Mouse (Mus musculus) intestine, embryonic 15.5 days (tissue): ENCODE measurements around the gene Yy1. TPM values are rescaled to one million over a fixed set of nuclear protein-coding genes. Genes with fewer than 3 reads are reported as not detected.
A peak's percentile ranks its signal among the peaks of the same experiment; 100 is the strongest.
"Not testable (repeated sequence)": the region's sequence is repeated elsewhere in the genome, so short reads cannot be mapped to it uniquely, and the experiment has no call there.

Experiments used
- ATAC-seq: fragments of 200-750 bp; cut with Nextera tagmentation; 2 replicates; pipeline ENCODE4 v1.8.0; 2017; ENCODE audit warnings: moderate TSS enrichment, moderate library complexity
- H3K27ac ChIP-seq: fragments of 300-500 bp; sonication (generic); 2 replicates; pipeline ENCODE4 v1.5.1; 2015; ENCODE audit warnings: mild to moderate bottlenecking, inconsistent platforms
- H3K27me3 ChIP-seq: fragments of 300-500 bp; sonication (generic); replicated peaks from 2 replicates; pipeline ENCODE4 v1.6.1; 2015; ENCODE audit warnings: inconsistent platforms
- H3K36me3 ChIP-seq: fragments of 300-500 bp; sonication (generic); 2 replicates; pipeline ENCODE4 v1.6.1; 2015; ENCODE audit warnings: inconsistent platforms
- H3K4me1 ChIP-seq: fragments of 300-500 bp; sonication (generic); replicated peaks from 2 replicates; pipeline ENCODE4 v1.6.1; 2015; ENCODE audit warnings: inconsistent platforms
- H3K4me2 ChIP-seq: fragments of 300-500 bp; sonication (generic); replicated peaks from 2 replicates; pipeline ENCODE4 v1.6.1; 2015; ENCODE audit warnings: mild to moderate bottlenecking, inconsistent platforms
- H3K4me3 ChIP-seq: fragments of 300-500 bp; sonication (generic); replicated peaks from 2 replicates; pipeline ENCODE4 v1.5.1; 2015; ENCODE audit warnings: inconsistent platforms
- H3K9ac ChIP-seq: fragments of 300-500 bp; sonication (generic); 2 replicates; pipeline ENCODE4 v1.6.1; 2015; ENCODE audit warnings: inconsistent platforms
- H3K9me3 ChIP-seq: fragments of 300-500 bp; sonication (generic); 2 replicates; pipeline ENCODE4 v1.6.1; 2016; ENCODE audit warnings: inconsistent platforms
- WGBS: fragments of 180-500 bp; shearing (Covaris S2); methylation state at CpG from one replicate; pipeline ENCODE4 v1.1.7; 2015; 5-methylcytosine and 5-hydroxymethylcytosine counted together
- polyA plus RNA-seq: library from polyadenylated mRNA; unstranded; fragments of >200 nt; fragmentation: Nextera tagmentation; extraction: Ambion mirVana; gene quantifications from 2 replicates; pipeline ENCODE4 v1.2.1, GENCODE M21; 2015

The Yy1 gene
- polyA plus RNA-seq, 1 experiment from 2014 or later, result 15.7 TPM

DNA sequence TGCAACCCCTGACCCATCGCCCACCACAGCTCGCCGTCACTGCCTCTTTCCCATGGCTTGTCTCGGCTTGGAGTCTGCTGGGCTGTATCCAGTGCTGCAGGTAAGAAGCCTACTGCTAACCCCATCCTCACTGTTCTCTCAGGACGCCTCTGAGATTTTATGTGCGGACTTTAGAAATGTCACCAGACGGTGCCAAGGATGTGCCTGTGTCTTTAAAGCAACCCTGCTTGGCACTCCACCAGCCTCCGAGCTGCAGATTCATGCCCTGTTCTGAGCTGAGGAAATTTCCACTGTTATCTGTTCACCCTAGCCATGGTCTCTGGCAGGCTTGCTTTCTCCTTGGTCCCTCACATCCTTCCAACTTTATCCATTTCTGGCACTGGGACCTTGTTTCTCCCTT is 40.1 kb downstream of the Yy1 start:
- Histone ChIP-seq H3K4me3 (no peak overlapping the region), H3K4me2 (no peak overlapping the region), H3K9ac (no peak overlapping the region), H3K27ac (no peak overlapping the region), H3K27me3 (no peaks in the 10 kb centered on the region), H3K36me3 (no peaks in the 10 kb centered on the region), H3K4me1 (peaks cover 29% of the 10 kb centered on the region), H3K9me3 (no peaks in the 10 kb centered on the region)
- ATAC-seq, result no peak
- WGBS, result 89% methylated on average over 8 of the region's 8 CpGs

DNA sequence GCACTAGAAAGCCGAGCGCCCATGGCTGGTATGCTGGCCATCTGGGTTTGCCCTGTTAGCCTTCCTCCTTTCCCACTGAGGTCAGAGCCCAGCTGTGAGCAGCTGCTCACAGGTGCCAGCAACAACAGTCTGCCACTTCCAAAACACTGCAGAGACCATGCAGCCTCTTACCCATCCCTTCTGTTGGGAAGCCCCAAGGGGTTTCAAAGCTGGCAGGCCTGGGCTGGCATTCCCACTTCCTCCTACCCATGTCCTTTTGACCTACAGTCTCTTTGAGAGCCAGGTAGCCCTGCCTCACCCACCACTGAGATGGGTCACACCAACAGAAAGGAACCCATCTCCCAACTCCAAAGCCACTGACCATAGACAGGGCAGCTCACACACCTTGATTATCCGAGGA is 40.6 kb downstream of the Yy1 start:
- ATAC-seq, result no peak
- Histone ChIP-seq H3K4me3 (no peak overlapping the region), H3K36me3 (no peaks in the 10 kb centered on the region), H3K4me1 (peaks cover 33% of the 10 kb centered on the region), H3K9me3 (no peaks in the 10 kb centered on the region), H3K4me2 (no peak overlapping the region), H3K27me3 (no peaks in the 10 kb centered on the region), H3K27ac (no peak overlapping the region), H3K9ac (no peak overlapping the region)
- WGBS, result 83% methylated on average over 3 of the region's 3 CpGs

DNA sequence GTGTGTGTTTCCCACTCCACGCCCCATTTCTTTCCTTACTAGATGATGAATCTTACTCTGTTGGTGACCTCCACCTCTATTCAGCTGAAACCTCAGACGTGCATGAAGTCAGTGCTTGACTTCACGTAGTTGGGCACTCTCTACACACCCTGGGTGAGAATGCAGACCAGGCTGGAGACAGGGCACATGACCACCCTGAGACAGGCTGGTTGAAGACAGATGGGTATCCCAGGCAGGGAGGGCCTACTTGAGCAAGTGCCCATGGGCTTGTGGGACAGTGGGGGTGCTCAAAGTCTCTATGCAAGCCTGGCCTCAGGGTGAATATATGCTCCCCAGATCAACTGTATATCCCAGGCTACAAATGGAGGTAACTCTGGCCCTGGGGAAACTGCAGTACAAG is 41.6 kb downstream of the Yy1 start:
- no peaks in the 10 kb centered on the region for H3K9me3 ChIP-seq

DNA sequence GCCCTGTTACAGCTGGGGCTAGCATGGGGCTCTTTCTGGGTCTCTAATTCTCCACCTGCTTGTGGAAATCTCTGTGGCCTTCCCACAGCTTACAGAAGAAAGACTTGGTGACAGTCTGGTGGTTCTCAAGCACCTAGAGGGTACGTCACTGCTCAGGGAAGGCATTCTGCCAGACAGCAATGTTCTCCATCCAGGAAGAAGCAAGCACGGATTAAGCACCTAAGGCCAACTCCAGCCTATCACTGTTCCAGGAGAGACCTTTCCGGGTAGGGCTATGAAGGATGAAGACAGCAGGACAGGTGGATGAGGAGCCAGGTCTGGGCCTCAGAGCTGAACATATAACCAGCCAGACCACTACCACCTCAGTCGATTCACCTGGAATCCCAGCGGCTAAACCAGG is 42.0 kb downstream of the Yy1 start:
- WGBS, result 32% methylated on average over 5 of the region's 5 CpGs
- Histone ChIP-seq H3K4me3 (peak overlapping the region; percentile 76), H3K36me3 (no peaks in the 10 kb centered on the region), H3K4me2 (peak overlapping the region; percentile 95), H3K27me3 (no peaks in the 10 kb centered on the region), H3K9me3 (no peaks in the 10 kb centered on the region), H3K4me1 (peaks cover 33% of the 10 kb centered on the region), H3K27ac (no peak overlapping the region), H3K9ac (peak overlapping the region; percentile 66)
- no peak for ATAC-seq

More for the DNA sequence above, 41.6 kb downstream of the Yy1 start:
- Histone ChIP-seq H3K4me1 (peaks cover 33% of the 10 kb centered on the region), H3K9ac (no peak overlapping the region), H3K4me3 (no peak overlapping the region), H3K27me3 (no peaks in the 10 kb centered on the region), H3K4me2 (peak overlapping the region; percentile 95), H3K27ac (no peak overlapping the region), H3K36me3 (no peaks in the 10 kb centered on the region)
- ATAC-seq, result no peak
- 79% methylated on average over 3 of the region's 3 CpGs for WGBS

DNA sequence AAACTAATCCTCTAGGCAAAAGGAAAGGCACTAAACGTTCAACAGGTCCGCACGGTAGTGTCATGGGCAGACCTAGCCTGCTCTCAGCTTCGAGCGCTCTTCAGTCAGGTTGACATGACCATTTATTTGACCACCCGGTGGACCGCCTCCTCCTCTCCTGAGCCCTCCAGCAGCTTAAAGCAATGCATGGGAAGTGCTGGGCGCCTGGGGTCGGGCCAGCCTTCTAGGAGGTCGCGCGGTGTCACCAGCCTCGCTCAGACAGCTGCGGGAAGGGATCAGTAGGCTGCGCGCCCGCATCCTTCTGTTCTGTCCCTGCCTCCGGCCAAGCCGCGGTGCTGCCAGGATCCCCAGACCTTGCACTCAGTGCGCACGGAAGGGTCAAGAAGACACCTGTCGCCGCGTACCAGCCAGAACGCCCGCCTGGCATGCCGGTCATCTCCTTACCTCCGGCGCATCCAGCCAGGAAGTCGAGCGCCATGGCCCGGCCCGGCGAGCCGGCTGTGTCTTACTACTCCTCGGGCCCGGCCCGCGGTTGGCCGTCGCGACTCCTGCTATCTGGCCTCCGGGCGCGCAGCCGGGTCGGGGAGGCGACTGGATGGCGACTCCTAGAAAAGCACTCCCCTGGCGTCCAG is 42.6 kb downstream of the Yy1 start:
- Histone ChIP-seq H3K4me1 (peaks cover 33% of the 10 kb centered on the region), H3K4me3 (peak overlapping the region; percentile 76), H3K4me2 (peak overlapping the region; percentile 95), H3K9me3 (no peaks in the 10 kb centered on the region), H3K9ac (peak overlapping the region; percentile 66), H3K27ac (no peak overlapping the region), H3K36me3 (no peaks in the 10 kb centered on the region), H3K27me3 (no peaks in the 10 kb centered on the region)
- no peak for ATAC-seq
- WGBS, result 2% methylated on average over 51 of the region's 51 CpGs

DNA sequence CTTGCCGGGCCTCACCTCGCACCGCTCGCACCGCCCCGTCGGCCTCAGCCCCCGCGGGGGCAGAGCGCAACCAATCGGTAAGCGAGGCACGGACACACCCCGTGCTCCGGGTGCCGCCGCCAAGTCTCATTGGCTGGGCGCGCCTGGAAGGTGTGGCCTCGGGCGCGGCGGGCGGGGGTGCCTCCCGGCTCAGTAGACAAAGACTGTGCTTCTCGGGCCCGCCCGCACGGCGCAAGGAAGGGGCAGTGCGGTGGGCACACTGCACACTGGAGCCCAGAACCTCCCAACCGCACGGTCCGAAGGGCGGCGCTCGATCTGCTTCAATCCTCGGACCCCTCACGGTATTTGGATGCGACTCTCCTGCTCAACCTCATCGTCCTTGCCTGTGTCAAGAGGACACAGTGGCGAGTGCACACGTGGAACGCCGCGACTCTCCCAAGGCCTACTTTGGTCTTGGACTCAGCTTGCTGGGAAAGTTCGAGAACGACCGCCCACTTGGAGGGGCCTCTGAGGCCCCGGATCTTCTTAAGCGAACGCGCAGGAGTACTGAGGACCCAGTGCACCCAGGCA is 43.2 kb downstream of the Yy1 start, which contains the start of the genes Slc25a29 and Slc25a47:
Slc25a29 (minus strand) TSS at position 44 of the 570 bp plus-strand sequence.
Slc25a47 (plus strand) TSS at position 207 of the 570 bp plus-strand sequence.
- under 1% methylated on average over 52 of the region's 53 CpGs for whole genome bisulfite sequencing
- Histone ChIP-seq H3K4me1 (peaks cover 33% of the 10 kb centered on the region), H3K27me3 (no peaks in the 10 kb centered on the region)

DNA sequence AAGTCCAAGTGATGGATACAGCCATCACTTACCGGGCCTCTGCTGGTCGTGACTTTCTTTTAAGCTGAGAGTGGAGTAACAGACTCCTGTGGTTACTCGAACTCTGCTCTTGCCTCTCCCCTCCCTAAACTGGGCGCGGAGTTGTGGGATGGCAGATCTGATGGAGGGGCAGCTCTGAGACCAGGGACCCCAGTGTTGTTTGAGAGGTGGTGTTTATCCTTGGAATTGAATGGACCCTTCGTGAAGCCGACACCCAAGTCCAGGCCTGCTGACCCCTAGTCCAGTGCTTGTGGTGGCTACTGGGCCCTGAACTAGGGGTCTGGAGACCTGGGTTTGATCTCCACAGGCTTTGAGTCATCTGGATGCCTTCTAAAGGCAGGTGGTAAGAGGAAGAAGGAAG is 43.9 kb downstream of the Yy1 start:
- H3K9me3 ChIP-seq, result no peaks in the 10 kb centered on the region
- 34% methylated on average over 7 of the region's 7 CpGs for WGBS
- peaks cover 7% of the 10 kb centered on the region for H3K36me3 ChIP-seq
- no peak for ATAC-seq
- peak overlapping the region; percentile 76 for H3K4me3 ChIP-seq
- peak overlapping the region; percentile 91; the same call in 1 of the 2 replicates for H3K27ac ChIP-seq
- H3K4me2 ChIP-seq, result peak overlapping the region; percentile 95
- peak overlapping the region; percentile 80 for H3K9ac ChIP-seq
- H3K4me1 ChIP-seq, result peaks cover 33% of the 10 kb centered on the region
- H3K27me3 ChIP-seq, result no peaks in the 10 kb centered on the region

More for the DNA sequence above, 43.2 kb downstream of the Yy1 start, which contains the start of the genes Slc25a29 and Slc25a47:
- peaks cover under 1% of the 10 kb centered on the region; the same call in 1 of the 2 replicates for H3K36me3 ChIP-seq
- peak within 1 kb of the TSS; percentile 76 for H3K4me3 ChIP-seq
- H3K4me2 ChIP-seq, result peak within 1 kb of the TSS; percentile 95
- H3K9me3 ChIP-seq, result no peaks in the 10 kb centered on the region
- peak; percentile 99 for ATAC-seq
- H3K27ac ChIP-seq, result peak within 1 kb of the TSS; percentile 91
- H3K9ac ChIP-seq, result peak within 1 kb of the TSS; percentile 80

DNA sequence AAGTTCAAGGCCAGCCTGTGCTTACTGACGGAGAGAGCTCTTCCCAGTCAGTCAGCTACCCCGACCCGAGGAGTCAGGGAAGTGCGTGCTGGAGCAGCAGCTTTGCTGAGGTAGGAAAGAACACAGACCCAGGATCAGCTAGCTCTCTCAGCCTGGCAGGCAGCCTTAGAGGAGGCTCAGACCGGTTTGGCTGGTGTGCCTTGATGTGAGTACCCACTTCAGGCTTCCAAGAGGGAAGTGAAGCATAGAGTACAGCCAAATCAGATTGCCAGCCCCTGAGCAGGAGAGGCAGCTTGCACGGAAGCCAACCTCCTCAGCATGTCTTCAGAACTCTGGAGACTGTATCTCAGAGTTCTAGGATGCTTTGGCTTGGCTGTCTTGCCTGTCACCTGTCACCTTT is 48.4 kb downstream of the Yy1 start:
- peaks cover 28% of the 10 kb centered on the region for H3K36me3 ChIP-seq
- WGBS, result 82% methylated on average over 6 of the region's 6 CpGs
- H3K4me1 ChIP-seq, result peaks cover 17% of the 10 kb centered on the region
- no peak overlapping the region for H3K4me3 ChIP-seq
- no peaks in the 10 kb centered on the region for H3K27me3 ChIP-seq
- no peak overlapping the region for H3K4me2 ChIP-seq
- H3K9me3 ChIP-seq, result no peaks in the 10 kb centered on the region
- no peak overlapping the region for H3K9ac ChIP-seq
- no peak overlapping the region for H3K27ac ChIP-seq
- no peak for ATAC-seq

DNA sequence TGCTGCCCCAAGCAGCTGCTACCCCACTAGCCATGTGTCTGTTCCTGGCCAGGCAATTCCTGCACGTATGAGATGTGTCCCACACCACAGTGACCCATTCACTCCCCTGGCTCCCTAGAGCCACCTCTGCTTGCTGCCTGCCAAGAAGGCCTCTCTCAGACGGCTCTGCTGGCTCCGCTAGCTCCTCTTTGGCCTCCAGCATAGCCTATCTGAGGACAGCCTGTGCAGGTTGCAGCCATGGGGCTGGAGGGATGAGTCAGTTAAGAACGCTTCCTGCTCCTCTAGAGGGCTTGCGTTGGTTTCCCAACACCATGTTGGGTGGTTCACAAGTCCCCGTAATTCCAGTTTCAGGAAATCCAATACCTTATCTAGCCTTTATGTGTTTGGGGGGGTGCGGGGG is 49.9 kb downstream of the Yy1 start:
- no peak overlapping the region for H3K4me2 ChIP-seq
- peaks cover 28% of the 10 kb centered on the region for H3K36me3 ChIP-seq
- H3K4me1 ChIP-seq, result peaks cover 6% of the 10 kb centered on the region
- no peaks in the 10 kb centered on the region for H3K27me3 ChIP-seq
- no peak overlapping the region for H3K4me3 ChIP-seq
- no peak overlapping the region for H3K9ac ChIP-seq
- H3K27ac ChIP-seq, result no peak overlapping the region
- no peaks in the 10 kb centered on the region for H3K9me3 ChIP-seq
- 87% methylated on average over 7 of the region's 7 CpGs for WGBS
- no peak for ATAC-seq

DNA sequence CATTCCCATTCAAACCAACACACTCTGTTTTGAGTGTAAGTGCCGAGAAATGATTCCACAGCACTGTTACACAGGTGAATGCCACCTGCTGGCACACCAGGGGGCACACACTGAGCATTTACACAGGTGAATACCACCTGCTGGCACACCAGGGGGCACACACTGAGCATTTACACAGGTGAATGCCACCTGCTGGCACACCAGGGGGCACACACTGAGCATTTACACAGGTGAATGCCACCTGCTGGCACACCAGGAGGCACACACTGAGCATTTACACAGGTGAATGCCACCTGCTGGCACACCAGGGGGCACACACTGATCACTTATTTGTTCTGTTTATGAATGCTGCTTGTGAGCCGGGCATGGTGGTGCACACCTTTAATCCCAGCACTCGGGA is 55.3 kb downstream of the Yy1 start:
- not testable (repeated sequence) for H3K27me3 ChIP-seq, H3K9ac ChIP-seq, H3K4me2 ChIP-seq, H3K4me1 ChIP-seq, ATAC-seq, H3K4me3 ChIP-seq, H3K27ac ChIP-seq, H3K9me3 ChIP-seq
- peaks cover 11% of the 10 kb centered on the region; the same call in 1 of the 2 replicates for H3K36me3 ChIP-seq
- 94% methylated on average over 3 of the region's 3 CpGs for WGBS

DNA sequence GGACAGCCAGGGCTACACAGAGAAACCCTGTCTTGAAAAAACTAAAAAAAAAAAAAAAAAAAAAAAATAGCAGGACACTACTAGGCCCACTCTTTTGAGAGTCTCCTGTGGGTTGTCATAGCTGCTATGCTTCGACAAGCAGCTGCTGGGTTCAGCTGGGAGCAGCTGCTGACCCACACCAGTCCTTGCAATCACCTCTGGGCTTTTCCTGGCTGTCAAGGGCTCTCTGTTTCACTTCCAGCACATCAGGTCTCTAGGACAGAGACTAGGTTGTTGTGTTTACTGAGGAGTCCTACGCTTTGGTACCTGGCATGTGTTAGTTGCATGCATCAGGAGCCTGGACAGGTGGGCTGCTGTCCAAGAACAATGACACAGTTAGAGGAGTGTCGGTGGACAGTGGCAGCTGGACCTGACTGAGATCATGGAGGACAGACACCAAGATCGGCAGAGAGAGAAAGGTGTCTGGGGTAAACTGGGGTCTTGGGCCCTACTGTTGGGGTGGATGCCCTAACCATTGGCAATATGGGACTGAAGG is 56.8 kb downstream of the Yy1 start:
- H3K9me3 ChIP-seq, result no peaks in the 10 kb centered on the region
- H3K27me3 ChIP-seq, result no peaks in the 10 kb centered on the region
- H3K27ac ChIP-seq, result no peak overlapping the region
- ATAC-seq, result no peak
- 0 out of 2 replicates have a peak, but pooled peaks cover 5% of the 10 kb centered on the region for H3K36me3 ChIP-seq
- H3K4me3 ChIP-seq, result no peak overlapping the region
- H3K4me1 ChIP-seq, result no peaks in the 10 kb centered on the region
- 67% methylated on average over 4 of the region's 4 CpGs for WGBS
- H3K4me2 ChIP-seq, result no peak overlapping the region
- no peak overlapping the region for H3K9ac ChIP-seq

DNA sequence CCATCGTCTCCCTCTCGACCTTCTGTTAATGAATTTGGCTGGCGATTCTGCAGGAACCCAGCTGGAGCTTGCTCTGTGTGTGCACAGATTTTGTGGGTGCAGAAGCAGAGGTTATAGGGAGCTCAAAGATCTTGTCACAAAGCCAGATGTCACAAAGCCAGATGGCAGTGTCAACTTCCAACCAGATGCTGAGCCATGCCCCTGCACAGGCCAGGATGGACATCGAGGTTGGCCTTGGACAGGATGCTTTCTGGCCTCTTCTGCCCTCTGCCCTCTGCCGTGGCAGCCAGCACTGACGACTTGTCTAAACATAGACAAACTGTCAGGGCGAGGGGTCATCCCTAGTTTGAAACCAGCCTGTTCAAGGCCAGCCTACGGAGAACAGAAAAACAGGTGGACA is 57.4 kb downstream of the Yy1 start:
- no peak for ATAC-seq
- no peak overlapping the region for H3K9ac ChIP-seq
- 40% methylated on average over 8 of the region's 8 CpGs for WGBS

More for the DNA sequence above, 57.4 kb downstream of the Yy1 start:
- H3K4me1 ChIP-seq, result no peaks in the 10 kb centered on the region
- no peaks in the 10 kb centered on the region for H3K9me3 ChIP-seq
- no peaks in the 10 kb centered on the region for H3K27me3 ChIP-seq
- no peak overlapping the region for H3K4me3 ChIP-seq
- no peaks in the 10 kb centered on the region for H3K36me3 ChIP-seq
- H3K4me2 ChIP-seq, result no peak overlapping the region
- no peak overlapping the region for H3K27ac ChIP-seq
